Mouse (Mus musculus) testis, adult 2 months (tissue): ENCODE measurements around the gene Calr3. TPM values are rescaled to one million over a fixed set of nuclear protein-coding genes. Genes with fewer than 3 reads are reported as not detected.

Experiments used
- H3K27ac ChIP-seq: fragments of 200-500 bp; 2 replicates; pipeline ENCODE4 v1.5.1; 2012; ENCODE audit warnings: low read depth, low read length; ENCODE audit not compliant: control insufficient read depth, insufficient read depth
- H3K27me3 ChIP-seq: fragments of 200-500 bp; 2 replicates; pipeline ENCODE4 v1.6.1; 2012; ENCODE audit warnings: mild to moderate bottlenecking, low read length, moderate library complexity; ENCODE audit not compliant: control insufficient read depth, insufficient read depth
- H3K36me3 ChIP-seq: fragments of 200-500 bp; 2 replicates; pipeline ENCODE4 v1.6.1; 2012; ENCODE audit warnings: mild to moderate bottlenecking, low read length; ENCODE audit not compliant: control insufficient read depth, insufficient read depth
- H3K4me1 ChIP-seq: fragments of 200-500 bp; 2 replicates; pipeline ENCODE4 v1.6.1; 2012; ENCODE audit warnings: low read length; ENCODE audit not compliant: control insufficient read depth, insufficient read depth
- H3K4me3 ChIP-seq: fragments of 200-500 bp; 2 replicates; pipeline ENCODE4 v1.5.1; 2012; ENCODE audit warnings: low read depth, mild to moderate bottlenecking, low read length, moderate library complexity, mixed read lengths; ENCODE audit not compliant: control insufficient read depth
- CTCF ChIP-seq: fragments of 200-500 bp; IDR thresholded peaks from 2 replicates; pipeline ENCODE4 v1.5.1; 2012; ENCODE audit warnings: low read depth, mild to moderate bottlenecking, inconsistent platforms, low read length, moderate library complexity; ENCODE audit not compliant: control insufficient read depth, insufficient read depth, insufficient replicate concordance
- POLR2A ChIP-seq: fragments of 200-500 bp; IDR thresholded peaks from 2 replicates; pipeline ENCODE4 v1.6.1; 2012; ENCODE audit warnings: low read depth, mild to moderate bottlenecking, inconsistent platforms, low read length, moderate library complexity; ENCODE audit not compliant: control insufficient read depth
- polyA plus RNA-seq: library from polyadenylated mRNA; depleted of rRNA; stranded (reverse); fragments of >200 nt; gene quantifications from 2 replicates; pipeline ENCODE4 v1.2.3, GENCODE M21; 2012; rRNA removed

Gene Calr3
- polyA plus RNA-seq = 41.8 and 53.8 TPM in 2 replicates

DNA sequence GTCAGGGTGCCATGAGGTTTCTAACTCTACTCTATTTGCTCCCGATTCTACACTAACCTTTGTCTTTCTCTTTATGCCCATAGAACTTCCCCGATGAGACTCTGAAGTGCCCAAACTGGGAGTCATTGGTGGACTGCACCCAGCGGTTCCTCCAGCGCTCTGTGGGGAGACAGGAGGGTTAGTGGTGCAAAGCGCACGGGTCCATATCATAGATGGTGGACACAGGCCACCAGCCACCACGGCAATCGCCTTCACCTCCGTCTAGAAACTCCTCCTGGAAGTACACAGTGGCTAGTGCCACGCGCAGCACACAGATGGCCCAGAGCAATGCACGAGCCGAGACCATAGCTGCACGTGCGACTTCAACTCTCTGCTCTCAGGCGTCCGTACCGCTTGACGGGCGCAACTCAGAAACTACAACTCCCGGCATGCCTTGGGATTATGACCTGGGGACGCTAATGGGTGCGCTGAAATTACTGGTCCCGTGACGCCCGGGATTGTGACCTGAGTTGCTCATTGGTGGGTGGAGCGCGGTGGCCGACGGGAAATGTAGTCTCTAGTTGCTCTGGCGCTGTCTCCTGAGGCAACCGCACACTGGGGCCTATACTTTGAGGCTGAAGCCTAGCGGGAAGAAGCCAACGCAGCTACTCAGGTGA, at the start of gene Calr3, which contains the start of gene 1700030K09Rik:
Gene Calr3, minus strand, starts transcription at position 533 of the 656 bp plus-strand sequence.
Gene 1700030K09Rik, plus strand, starts transcription at position 543 of the 656 bp plus-strand sequence.
- Histone ChIP-seq H3K36me3 (peaks cover 4% of the 10 kb centered on the region), H3K27me3 (no peaks in the 10 kb centered on the region), H3K4me1 (no peaks in the 10 kb centered on the region), H3K4me3 (peak within 1 kb of the TSS; percentile 89), H3K27ac (peak within 1 kb of the TSS; percentile 93)
- no peak; the same call in 1 of the 2 replicates for TF ChIP-seq CTCF
- TF ChIP-seq POLR2A = peak; percentile 82

DNA sequence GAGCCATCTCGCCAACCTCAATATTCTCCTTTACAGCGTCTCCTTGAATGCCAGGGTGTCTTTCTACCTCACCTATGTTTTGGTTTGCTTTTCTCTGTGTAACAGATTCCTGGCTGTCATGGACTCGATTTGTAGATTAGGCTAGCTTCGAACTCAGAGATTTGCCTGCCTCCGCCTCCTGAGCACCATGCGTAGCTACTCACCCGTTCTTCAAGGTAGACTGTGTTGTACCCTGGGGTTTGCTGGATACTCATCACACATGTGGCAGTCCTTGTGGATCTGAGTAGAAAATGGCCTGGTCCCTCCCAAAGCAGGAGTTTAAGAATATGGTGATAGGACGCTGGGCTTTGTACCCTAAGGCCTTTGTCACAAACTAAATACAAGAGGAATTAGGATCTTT, 49.7 kb upstream of the Calr3 start:
- TF ChIP-seq POLR2A (no peak), CTCF (no peak)
- Histone ChIP-seq H3K4me3 (peak overlapping the region; percentile 86), H3K4me1 (peaks cover 11% of the 10 kb centered on the region), H3K27ac (peak overlapping the region; percentile 87), H3K27me3 (no peaks in the 10 kb centered on the region), H3K36me3 (no peaks in the 10 kb centered on the region)

GRCm38 (mm10) chr8:72492622-72493081, 49.0 kb upstream of the Calr3 start:
- H3K4me3 ChIP-seq = peak overlapping the region; percentile 86
- H3K27ac ChIP-seq = peak overlapping the region; percentile 87
- no peaks in the 10 kb centered on the region for H3K27me3 ChIP-seq
- peaks cover 11% of the 10 kb centered on the region for H3K4me1 ChIP-seq
- TF ChIP-seq CTCF (no peak), POLR2A (peak; percentile 15; the same call in 1 of the 2 replicates)
- H3K36me3 ChIP-seq = no peaks in the 10 kb centered on the region; the same call in 1 of the 2 replicates

GRCm38 (mm10) chr8:72491680-72492621, 48.3 kb upstream of the Calr3 start, which contains the start of gene Slc35e1:
TSS of gene Slc35e1 (minus strand) at chr8:72492614.
- TF ChIP-seq POLR2A (no peak), CTCF (no peak)
- Histone ChIP-seq H3K4me3 (peak within 1 kb of the TSS; percentile 86), H3K27ac (peak within 1 kb of the TSS; percentile 87), H3K36me3 (no peaks in the 10 kb centered on the region; the same call in 1 of the 2 replicates), H3K4me1 (peaks cover 11% of the 10 kb centered on the region), H3K27me3 (no peaks in the 10 kb centered on the region)

- Histone ChIP-seq H3K4me1 (peaks cover 11% of the 10 kb centered on the region), H3K4me3 (no peak overlapping the region), H3K27me3 (no peaks in the 10 kb centered on the region), H3K27ac (no peak overlapping the region), H3K36me3 (no peaks in the 10 kb centered on the region; the same call in 1 of the 2 replicates)
- TF ChIP-seq CTCF = no peak
These were observed 47.3 kb upstream of the Calr3 start for GRCm38 (mm10) chr8:72491017-72491416.

- TF ChIP-seq POLR2A = no peak
- no peak for TF ChIP-seq CTCF
- Histone ChIP-seq H3K36me3 (peaks cover 3% of the 10 kb centered on the region), H3K27ac (no peak overlapping the region), H3K4me1 (peaks cover 5% of the 10 kb centered on the region), H3K27me3 (no peaks in the 10 kb centered on the region), H3K4me3 (no peak overlapping the region)
These were observed 43.3 kb upstream of the Calr3 start for GRCm38 (mm10) chr8:72487014-72487413.

DNA sequence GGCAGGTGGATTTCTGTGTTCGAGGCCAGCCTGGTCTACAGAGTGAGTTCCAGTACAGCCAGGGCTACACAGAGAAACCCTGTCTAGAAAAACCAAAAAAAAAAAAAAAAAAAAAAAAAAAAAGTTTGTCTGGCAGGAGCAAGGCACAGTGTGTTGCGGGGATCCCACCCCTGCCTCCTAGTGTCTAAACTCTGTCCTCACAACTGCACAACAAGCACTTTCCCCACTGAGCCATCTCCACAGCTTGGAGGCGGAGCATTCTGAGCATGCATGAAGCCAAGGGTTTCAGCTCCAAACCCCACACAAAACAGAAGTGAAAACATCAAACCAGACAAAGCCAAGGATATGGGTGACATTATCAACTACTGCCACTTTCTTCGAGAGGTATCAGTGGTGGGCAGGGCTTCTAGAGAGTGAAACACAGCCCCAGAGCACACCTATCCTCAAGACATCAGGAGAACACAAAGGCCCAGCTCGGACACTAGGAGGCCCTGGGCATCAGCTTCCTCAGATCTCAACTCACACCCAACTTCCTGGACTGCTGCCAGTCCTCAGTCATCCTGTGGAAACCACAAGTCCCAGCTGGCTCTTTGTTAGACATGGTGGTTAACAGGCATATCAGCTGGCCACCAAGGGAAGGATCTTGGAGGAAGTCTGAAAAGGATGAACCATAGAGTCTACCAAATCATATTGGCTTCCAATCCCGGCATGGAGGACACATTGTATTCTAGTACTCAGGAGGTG, 42.0 kb upstream of the Calr3 start:
- H3K36me3 ChIP-seq = peaks cover 3% of the 10 kb centered on the region
- H3K27ac ChIP-seq = no peak overlapping the region

More for the DNA sequence above, 42.0 kb upstream of the Calr3 start:
- no peak overlapping the region for H3K4me3 ChIP-seq
- TF ChIP-seq CTCF (no peak), POLR2A (no peak)
- no peaks in the 10 kb centered on the region for H3K27me3 ChIP-seq
- H3K4me1 ChIP-seq = no peaks in the 10 kb centered on the region; the same call in 1 of the 2 replicates
